ENCODE assay signal across 32 mouse cellular contexts in the genomic region with DNA sequence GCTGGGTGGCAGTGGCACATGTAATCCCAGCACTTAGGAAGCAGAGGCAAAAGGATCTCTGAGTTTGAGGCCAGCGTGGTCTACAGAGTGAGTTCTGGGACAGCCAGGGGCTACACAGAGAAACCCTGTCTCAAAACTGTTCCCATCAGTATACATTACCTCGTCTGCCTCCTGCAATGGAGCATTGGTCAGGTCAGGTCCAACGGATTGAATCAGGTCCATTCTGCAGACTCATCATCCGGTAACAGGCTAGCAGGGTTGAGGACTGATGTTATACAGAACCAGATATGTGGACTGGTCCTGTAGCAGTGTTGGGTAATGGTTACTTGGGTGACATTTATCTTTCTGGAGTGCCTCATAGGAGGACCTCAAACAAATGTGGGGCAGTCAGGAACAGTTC.
"Had no signal": no experiment of that assay in that cellular context is flagged by ENCODE, and none has a peak within 500 bp of the region (broad histone marks: within the 10 kb centered on the region; RNA-seq: fewer than 3 reads in every experiment).

No protein-coding gene starts in this region.

- H3K4me2 ChIP-seq: limb, embryonic 12.5 days; limb, embryonic 13.5 days; limb, embryonic 15.5 days; liver, embryonic 11.5 days; liver, embryonic 12.5 days; liver, embryonic 13.5 days; liver, embryonic 15.5 days; lung, embryonic 14.5 days; lung, embryonic 15.5 days; midbrain, embryonic 12.5 days; midbrain, embryonic 13.5 days; midbrain, embryonic 15.5 days; neural tube, embryonic 12.5 days had no signal

- H3K9me3 ChIP-seq: limb, embryonic 10.5 days; limb, embryonic 12.5 days; limb, embryonic 13.5 days; limb, embryonic 15.5 days; liver, embryonic 12.5 days; liver, embryonic 13.5 days; liver, embryonic 15.5 days; lung, embryonic 15.5 days; megakaryocyte, embryonic 14.5 days; midbrain, embryonic 10.5 days; midbrain, embryonic 12.5 days; midbrain, embryonic 13.5 days; midbrain, embryonic 15.5 days; neural tube, embryonic 12.5 days had no signal

- DNase-seq: left cerebral cortex, postnatal 4 days; liver; liver, embryonic 13.5 days; liver, postnatal 0 days; lung, adult 18-20 months; lung, adult 2 months; lung, embryonic 14.5 days; lung, postnatal 10 days; lung, postnatal 14 days; lung, postnatal 36 days; lung, postnatal 4 days; midbrain, embryonic 14.5 days had no signal

- H3K4me3 ChIP-seq: left cerebral cortex, adult 2 months; limb, embryonic 10.5 days; limb, embryonic 12.5 days; limb, embryonic 13.5 days; limb, embryonic 15.5 days; liver, embryonic 12.5 days; liver, embryonic 13.5 days; liver, embryonic 15.5 days; lung, embryonic 15.5 days; megakaryocyte, embryonic 14.5 days; midbrain, embryonic 10.5 days; midbrain, embryonic 12.5 days; midbrain, embryonic 13.5 days; midbrain, embryonic 15.5 days; myocyte; neural tube, embryonic 12.5 days had no signal

- H3K27ac ChIP-seq: left cerebral cortex, adult 2 months; limb, embryonic 10.5 days; limb, embryonic 12.5 days; limb, embryonic 13.5 days; limb, embryonic 15.5 days; liver, embryonic 12.5 days; liver, embryonic 13.5 days; liver, embryonic 14.5 days; liver, embryonic 15.5 days; lung, embryonic 15.5 days; macrophage; midbrain, embryonic 10.5 days; midbrain, embryonic 12.5 days; midbrain, embryonic 13.5 days; midbrain, embryonic 15.5 days; neural tube, embryonic 12.5 days had no signal

- H3K9ac ChIP-seq: limb, embryonic 12.5 days; limb, embryonic 13.5 days; limb, embryonic 15.5 days; liver, embryonic 14.5 days; liver, embryonic 15.5 days; liver, postnatal 0 days; lung, embryonic 14.5 days; lung, embryonic 15.5 days; midbrain, embryonic 12.5 days; midbrain, embryonic 13.5 days; midbrain, embryonic 15.5 days; neural tube, embryonic 12.5 days had no signal

- H3K36me3 ChIP-seq: limb, embryonic 10.5 days; limb, embryonic 12.5 days; limb, embryonic 13.5 days; limb, embryonic 15.5 days; liver, embryonic 15.5 days; lung, embryonic 15.5 days; midbrain, embryonic 10.5 days; midbrain, embryonic 12.5 days; midbrain, embryonic 13.5 days; midbrain, embryonic 15.5 days; neural tube, embryonic 12.5 days had no signal

- H3K27me3 ChIP-seq: limb, embryonic 12.5 days; limb, embryonic 13.5 days; limb, embryonic 15.5 days; liver, embryonic 12.5 days; liver, embryonic 13.5 days; liver, embryonic 15.5 days; lung, embryonic 15.5 days; megakaryocyte, embryonic 14.5 days; midbrain, embryonic 12.5 days; midbrain, embryonic 13.5 days; midbrain, embryonic 15.5 days; neural tube, embryonic 12.5 days had no signal

- ATAC-seq: liver, embryonic 12.5 days; liver, postnatal 0 days; lung, postnatal 0 days; midbrain, embryonic 13.5 days; midbrain, embryonic 15.5 days; midbrain, embryonic 16.5 days had no signal
